Mouse (Mus musculus): ENCODE results near the gene Rxra. TPM values are rescaled to one million over a fixed set of nuclear protein-coding genes. Genes with fewer than 3 reads are reported as not detected.

Rxra gene
- total and polyA plus RNA-seq, 2 experiments from 2014 or later = 3.9 to 32.5 TPM

- no peak overlapping the region for H3K9ac ChIP-seq (replicated peaks; ENCODE audit: low read length)
- no peak for ATAC-seq
- no peak overlapping the region for H3K4me3 ChIP-seq (ENCODE audit: low read length)
- H3K27ac ChIP-seq = no peak overlapping the region
- DNase-seq (ENCODE audit: low spot score) = no peak
- no peaks in the 10 kb centered on the region for H3K27me3 ChIP-seq (ENCODE audit: insufficient read depth, low read length)
- no peaks in the 10 kb centered on the region for H3K4me1 ChIP-seq (ENCODE audit: insufficient read depth, low read length)
- WGBS = 78% methylated on average over 8 of the region's 8 CpGs
- TF ChIP-seq CTCF (IDR thresholded peaks at IDR 0.05; ENCODE audit: low read depth) = no peak
- H3K9me3 ChIP-seq (ENCODE audit: low read length) = no peaks in the 10 kb centered on the region
- H3K36me3 ChIP-seq (ENCODE audit: insufficient read depth, low read length) = no peaks in the 10 kb centered on the region
- H3K4me2 ChIP-seq (ENCODE audit: low read depth, low read length) = no peak overlapping the region
Observed at GRCm38 (mm10) chr2:27637281-27637896, 38.9 kb upstream of the Rxra start.

GRCm38 (mm10) chr2:27639631-27640334 lies 36.5 kb upstream of the Rxra start:
- no peak for TF ChIP-seq CTCF (IDR thresholded peaks at IDR 0.05; ENCODE audit: low read depth)
- Histone ChIP-seq H3K4me1 (ENCODE audit: insufficient read depth, low read length) (peaks cover 3% of the 10 kb centered on the region; the same call in 1 of the 2 replicates), H3K27ac (no peak overlapping the region), H3K4me3 (ENCODE audit: low read length) (no peak overlapping the region), H3K4me2 (ENCODE audit: low read depth, low read length) (no peak overlapping the region), H3K9ac (replicated peaks; ENCODE audit: low read length) (no peak overlapping the region), H3K27me3 (ENCODE audit: insufficient read depth, low read length) (no peaks in the 10 kb centered on the region), H3K36me3 (ENCODE audit: insufficient read depth, low read length) (no peaks in the 10 kb centered on the region), H3K9me3 (ENCODE audit: low read length) (no peaks in the 10 kb centered on the region)
- no peak for ATAC-seq
- no peak for DNase-seq (ENCODE audit: low spot score)
- WGBS = 77% methylated on average over 5 of the region's 5 CpGs

- no peak overlapping the region for H3K27ac ChIP-seq
- DNase-seq (ENCODE audit: low spot score) = peak; percentile 30
- H3K4me1 ChIP-seq (ENCODE audit: insufficient read depth, low read length) = peaks cover 6% of the 10 kb centered on the region; the same call in 1 of the 2 replicates
- no peak overlapping the region for H3K4me3 ChIP-seq (ENCODE audit: low read length)
- WGBS = 28% methylated on average over 3 of the region's 3 CpGs
- no peak for TF ChIP-seq CTCF (IDR thresholded peaks at IDR 0.05; ENCODE audit: low read depth)
- H3K27me3 ChIP-seq (ENCODE audit: insufficient read depth, low read length) = no peaks in the 10 kb centered on the region
- no peak overlapping the region for H3K9ac ChIP-seq (replicated peaks; ENCODE audit: low read length)
- 0 out of 2 replicates have a peak, but pooled peaks have one; percentile 36 for ATAC-seq
- H3K36me3 ChIP-seq (ENCODE audit: insufficient read depth, low read length) = no peaks in the 10 kb centered on the region
- H3K4me2 ChIP-seq (ENCODE audit: low read depth, low read length) = no peak overlapping the region
- H3K9me3 ChIP-seq (ENCODE audit: low read length) = no peaks in the 10 kb centered on the region
Observed at GRCm38 (mm10) chr2:27640900-27641479, 35.2 kb upstream of the Rxra start.

DNA sequence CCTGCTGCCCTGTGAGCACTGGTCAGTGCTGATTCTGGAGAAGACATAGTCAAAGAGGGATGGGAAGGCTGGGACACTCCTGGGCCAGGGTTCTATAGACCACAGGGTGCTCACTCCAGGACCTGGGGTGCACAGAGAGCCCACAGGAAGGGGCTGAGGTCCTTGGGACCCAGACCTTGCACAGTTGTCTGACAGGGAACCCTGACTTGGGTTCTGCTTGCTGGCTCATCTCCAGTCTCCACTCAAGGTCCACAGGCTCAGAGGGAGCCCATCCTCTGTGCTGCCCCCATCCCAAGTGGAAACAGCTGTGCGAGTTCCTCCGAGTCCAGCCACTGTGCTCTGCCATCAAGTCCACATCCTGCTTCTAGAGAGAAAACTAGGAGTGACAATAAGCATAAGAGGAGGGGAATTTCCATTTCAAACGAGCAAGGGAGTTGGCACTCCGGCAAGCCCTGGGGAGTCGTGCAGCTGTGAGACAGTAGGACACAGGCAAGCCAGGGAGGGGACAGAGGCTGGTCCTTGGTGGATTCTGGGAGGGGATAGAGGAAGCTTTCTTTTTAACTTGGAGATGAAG lies 31.6 kb upstream of the Rxra start:
- Histone ChIP-seq H3K4me2 (ENCODE audit: low read depth, low read length) (no peak overlapping the region), H3K9ac (replicated peaks; ENCODE audit: low read length) (no peak overlapping the region), H3K27ac (no peak overlapping the region), H3K9me3 (ENCODE audit: low read length) (no peaks in the 10 kb centered on the region), H3K36me3 (ENCODE audit: insufficient read depth, low read length) (no peaks in the 10 kb centered on the region), H3K4me1 (ENCODE audit: insufficient read depth, low read length) (peaks cover 6% of the 10 kb centered on the region; the same call in 1 of the 2 replicates), H3K4me3 (ENCODE audit: low read length) (no peak overlapping the region), H3K27me3 (ENCODE audit: insufficient read depth, low read length) (no peaks in the 10 kb centered on the region)
- no peak for TF ChIP-seq CTCF (IDR thresholded peaks at IDR 0.05; ENCODE audit: low read depth)
- no peak for DNase-seq (ENCODE audit: low spot score)
- no peak for ATAC-seq
- 31% methylated on average over 5 of the region's 5 CpGs for WGBS

- no peak for TF ChIP-seq CTCF (IDR thresholded peaks at IDR 0.05; ENCODE audit: low read depth)
- H3K4me2 ChIP-seq (ENCODE audit: low read depth, low read length) = no peak overlapping the region
- 50% methylated on average over 3 of the region's 3 CpGs for WGBS
- peaks cover 6% of the 10 kb centered on the region; the same call in 1 of the 2 replicates for H3K4me1 ChIP-seq (ENCODE audit: insufficient read depth, low read length)
- H3K4me3 ChIP-seq (ENCODE audit: low read length) = no peak overlapping the region
- no peaks in the 10 kb centered on the region for H3K36me3 ChIP-seq (ENCODE audit: insufficient read depth, low read length)
- H3K27ac ChIP-seq = no peak overlapping the region
- H3K9ac ChIP-seq (replicated peaks; ENCODE audit: low read length) = no peak overlapping the region
- no peaks in the 10 kb centered on the region for H3K27me3 ChIP-seq (ENCODE audit: insufficient read depth, low read length)
- no peaks in the 10 kb centered on the region for H3K9me3 ChIP-seq (ENCODE audit: low read length)
- DNase-seq (ENCODE audit: low spot score) (peak; percentile 32), ATAC-seq (no peak)
Observed at GRCm38 (mm10) chr2:27645471-27645870, 30.8 kb upstream of the Rxra start.

DNA sequence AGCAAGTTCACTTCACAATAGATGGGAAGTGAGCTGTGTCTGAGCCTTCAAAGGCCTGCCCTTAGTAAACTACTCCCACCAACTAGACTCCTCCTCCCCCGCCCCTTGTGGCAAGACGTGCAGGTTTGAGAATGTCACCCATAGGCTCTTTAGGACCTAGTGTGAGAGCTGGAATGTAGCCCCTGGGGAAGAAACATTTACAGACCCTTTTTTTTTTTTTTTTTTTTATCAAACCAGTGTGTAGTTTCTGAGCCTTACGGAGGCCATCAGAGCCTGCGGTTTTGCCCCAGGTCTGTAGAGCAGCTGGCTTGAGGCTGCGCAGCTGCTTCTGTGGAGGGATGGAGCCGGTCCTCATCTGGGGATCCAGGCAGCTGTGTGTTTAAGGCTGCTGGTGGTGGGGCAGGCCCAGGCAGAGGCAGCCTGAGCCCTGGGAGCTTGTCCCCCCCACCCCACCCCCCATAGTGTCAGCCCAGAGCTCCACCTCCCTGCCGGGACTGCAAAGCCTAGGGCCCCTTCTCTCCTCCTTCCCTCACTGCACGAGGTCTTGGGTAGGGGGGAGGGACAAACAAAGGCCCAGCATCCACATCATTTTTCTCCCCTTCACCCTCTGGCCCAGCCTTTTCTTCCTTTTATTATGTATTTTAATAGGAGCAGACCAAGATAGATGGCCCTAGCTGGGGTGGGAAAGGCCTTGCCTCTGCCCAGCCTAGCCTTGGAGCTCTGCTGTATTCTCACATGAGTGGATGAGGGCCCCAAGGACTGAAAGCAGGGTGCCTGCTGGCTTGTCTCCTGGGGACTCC lies 26.2 kb upstream of the Rxra start:
- WGBS = 31% methylated on average over 8 of the region's 8 CpGs
- TF ChIP-seq CTCF (IDR thresholded peaks at IDR 0.05; ENCODE audit: low read depth) = no peak
- Histone ChIP-seq H3K36me3 (ENCODE audit: insufficient read depth, low read length) (no peaks in the 10 kb centered on the region), H3K4me1 (ENCODE audit: insufficient read depth, low read length) (0 out of 2 replicates have a peak, but pooled peaks cover under 1% of the 10 kb centered on the region), H3K4me3 (ENCODE audit: low read length) (no peak overlapping the region), H3K27me3 (ENCODE audit: insufficient read depth, low read length) (no peaks in the 10 kb centered on the region), H3K9me3 (ENCODE audit: low read length) (no peaks in the 10 kb centered on the region), H3K27ac (no peak overlapping the region), H3K9ac (replicated peaks; ENCODE audit: low read length) (no peak overlapping the region), H3K4me2 (ENCODE audit: low read depth, low read length) (no peak overlapping the region)
- DNase-seq (ENCODE audit: low spot score) = no peak
- ATAC-seq = 0 out of 2 replicates have a peak, but pooled peaks have one; percentile 24

All from hindbrain, postnatal 0 days (tissue).